Mouse (Mus musculus) kidney, adult 2 months (tissue): ENCODE results near the gene Rpf1. TPM values are rescaled to one million over a fixed set of nuclear protein-coding genes. Genes with fewer than 3 reads are reported as not detected.

ENCODE experiments used
- DNase-seq: peaks from one replicate; pipeline ENCODE4 v3.0.0; 2021
- H3K27ac ChIP-seq: fragments of 200-500 bp; 2 replicates; pipeline ENCODE4 v1.5.1; 2012; ENCODE audit warnings: low read depth, low read length, control low read depth, inconsistent platforms; ENCODE audit not compliant: insufficient read depth
- H3K27me3 ChIP-seq: fragments of 200-500 bp; replicated peaks from 2 replicates; pipeline ENCODE4 v1.6.1; 2012; ENCODE audit warnings: mild to moderate bottlenecking, moderate library complexity, low read length, inconsistent platforms; ENCODE audit not compliant: control insufficient read depth, insufficient read depth
- H3K36me3 ChIP-seq: fragments of 200-500 bp; 2 replicates; pipeline ENCODE4 v1.6.1; 2012; ENCODE audit warnings: mild to moderate bottlenecking, moderate library complexity, low read length, inconsistent platforms; ENCODE audit not compliant: control insufficient read depth, insufficient read depth
- H3K4me1 ChIP-seq: fragments of 200-500 bp; 2 replicates; pipeline ENCODE4 v1.6.1; 2011; ENCODE audit warnings: low read length; ENCODE audit not compliant: control insufficient read depth, insufficient read depth
- H3K4me3 ChIP-seq: fragments of 200-500 bp; 2 replicates; pipeline ENCODE4 v1.5.1; 2011; ENCODE audit warnings: mild to moderate bottlenecking, low read depth, low read length, control low read depth; ENCODE audit not compliant: insufficient read depth
- CTCF ChIP-seq: fragments of 200-500 bp; conservative IDR thresholded peaks from 2 replicates; pipeline ENCODE4 v1.5.1; 2011; ENCODE audit warnings: low read depth, mild to moderate bottlenecking, control low read depth, low read length, moderate library complexity, mixed read lengths; ENCODE audit not compliant: insufficient read depth, insufficient read length
- POLR2A ChIP-seq: fragments of 200-500 bp; IDR thresholded peaks from one replicate; pipeline ENCODE4 v1.6.1; 2011; ENCODE audit warnings: low read depth, low read length, control low read depth
- WGBS: fragments of 180-500 bp; shearing (Covaris S2); methylation state at CpG from one replicate; pipeline ENCODE4 v1.1.7; 2018; 5-methylcytosine and 5-hydroxymethylcytosine counted together
- polyA plus RNA-seq: library from polyadenylated mRNA; depleted of rRNA; stranded (reverse); fragments of >200 nt; gene quantifications from 2 replicates; pipeline ENCODE4 v1.2.3, GENCODE M21; 2012

Rpf1 gene
- polyA plus RNA-seq, 1 experiment = 13.6 TPM

DNA sequence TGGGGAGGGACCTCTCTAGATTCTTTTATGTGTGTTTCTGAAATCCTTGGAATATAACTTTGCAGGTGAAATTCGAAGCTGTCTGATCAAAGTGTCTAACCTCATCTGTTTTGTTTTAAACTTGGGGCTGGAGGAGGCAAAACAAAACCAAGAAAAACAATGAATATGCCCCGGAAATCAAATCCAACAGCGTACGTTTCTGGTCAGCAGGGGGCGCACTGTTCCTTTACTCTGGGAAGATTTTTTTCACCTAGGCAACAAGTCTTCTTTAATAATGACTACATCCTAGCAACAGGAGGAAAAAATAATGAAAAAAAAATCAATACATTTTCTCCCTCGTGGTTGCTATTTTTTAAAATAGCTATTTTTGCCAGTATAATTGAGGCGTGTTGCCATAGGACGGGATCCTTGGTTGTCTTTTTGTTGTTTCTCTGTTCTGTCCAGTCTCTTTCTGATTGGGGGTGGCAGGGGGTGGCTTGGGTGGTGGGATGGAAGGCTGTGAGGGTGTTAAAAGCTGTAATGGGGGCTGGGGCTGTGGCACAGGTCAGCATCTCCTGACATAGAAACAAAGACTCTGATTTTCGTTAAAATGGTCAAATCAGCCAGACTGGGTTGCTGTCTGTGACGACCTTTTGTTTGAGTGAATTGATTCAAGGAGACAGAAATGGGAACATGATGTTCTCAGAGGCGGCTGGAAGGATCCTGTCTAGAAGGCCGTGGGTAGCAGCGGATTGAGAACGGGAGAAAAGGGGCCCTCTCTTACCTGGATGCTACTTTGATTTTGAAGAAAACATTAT is 43.2 kb upstream of the Rpf1 start:
- WGBS = 38% methylated on average over 14 of the region's 14 CpGs
- Histone ChIP-seq H3K4me3 (no peak overlapping the region), H3K27ac (no peak overlapping the region), H3K27me3 (no peaks in the 10 kb centered on the region), H3K36me3 (no peaks in the 10 kb centered on the region), H3K4me1 (no peaks in the 10 kb centered on the region)
- TF ChIP-seq CTCF (peak; percentile 64), POLR2A (no peak)
- DNase-seq = peak; percentile 65

DNA sequence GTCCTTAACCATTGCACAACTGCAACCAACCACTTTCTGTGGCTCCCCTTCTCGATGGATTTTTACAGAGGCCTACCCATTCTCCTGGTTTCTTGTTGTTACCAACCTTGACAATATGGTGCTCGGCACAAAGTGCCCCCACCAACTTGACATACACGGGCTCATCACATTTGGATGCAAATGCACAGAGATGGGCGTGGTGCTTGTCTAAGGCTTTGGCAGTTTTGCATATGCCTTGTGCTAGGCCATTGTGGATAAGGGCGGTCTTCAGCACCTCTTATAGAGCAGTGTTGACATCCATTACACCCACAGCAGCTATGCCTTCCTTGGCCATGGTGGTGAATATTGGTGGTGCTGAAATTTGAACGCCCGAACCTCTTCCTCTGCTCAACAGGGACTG is 41.7 kb upstream of the Rpf1 start:
- no peak for DNase-seq
- Histone ChIP-seq H3K27me3 (no peaks in the 10 kb centered on the region), H3K4me3 (no peak overlapping the region), H3K36me3 (no peaks in the 10 kb centered on the region), H3K27ac (no peak overlapping the region), H3K4me1 (no peaks in the 10 kb centered on the region)
- TF ChIP-seq POLR2A (no peak), CTCF (no peak)
- WGBS = 91% methylated on average over 7 of the region's 7 CpGs

DNA sequence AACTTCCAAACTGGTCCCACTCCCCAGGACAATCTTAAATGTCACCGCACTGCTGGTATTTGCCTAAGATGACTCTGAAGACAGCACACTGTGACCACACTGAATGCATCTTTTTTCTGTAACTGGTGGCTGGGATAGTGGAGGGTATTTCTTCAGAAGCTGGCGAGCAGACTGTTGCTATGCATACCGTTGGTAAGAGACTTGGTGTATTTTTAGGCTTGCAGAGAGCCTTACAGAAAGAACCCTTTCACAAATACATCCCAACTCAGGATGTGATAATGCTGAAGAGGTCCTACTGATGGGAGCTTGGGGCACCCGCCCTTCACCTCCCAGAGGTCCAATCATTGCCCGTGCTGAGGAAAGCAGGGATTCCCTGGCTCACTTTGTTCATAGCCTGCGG is 36.3 kb upstream of the Rpf1 start:
- H3K4me3 ChIP-seq = no peak overlapping the region

DNA sequence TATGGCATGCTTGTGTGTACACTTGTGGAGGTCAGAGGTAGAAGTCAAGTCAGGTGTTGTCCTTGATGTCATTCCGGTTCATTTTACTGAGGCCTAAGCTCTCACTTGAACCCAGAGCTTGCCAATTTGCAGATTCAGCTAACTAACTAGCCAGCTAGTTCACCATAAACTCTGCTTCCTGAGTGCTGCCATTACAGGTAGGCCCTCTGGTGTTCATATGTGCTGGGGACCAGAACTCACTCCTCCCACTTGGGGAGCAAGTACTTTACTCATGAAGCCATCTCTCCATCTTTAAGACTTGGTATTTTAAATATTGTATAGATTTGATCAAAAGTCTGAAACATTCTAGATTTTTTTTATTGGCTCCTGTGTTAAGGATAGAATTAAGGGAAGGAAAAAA is 35.3 kb upstream of the Rpf1 start:
- Histone ChIP-seq H3K36me3 (no peaks in the 10 kb centered on the region), H3K4me3 (no peak overlapping the region), H3K4me1 (no peaks in the 10 kb centered on the region), H3K27ac (no peak overlapping the region), H3K27me3 (no peaks in the 10 kb centered on the region)
- TF ChIP-seq CTCF (0 out of 2 replicates have a peak, but pooled peaks have one; percentile 16), POLR2A (no peak)
- no peak for DNase-seq
- WGBS = 89% methylated on average over 1 of the region's 1 CpGs

More for the DNA sequence above, 36.3 kb upstream of the Rpf1 start:
- Histone ChIP-seq H3K4me1 (no peaks in the 10 kb centered on the region), H3K27ac (no peak overlapping the region), H3K27me3 (no peaks in the 10 kb centered on the region), H3K36me3 (no peaks in the 10 kb centered on the region)
- TF ChIP-seq CTCF (no peak), POLR2A (no peak)
- DNase-seq = no peak
- 87% methylated on average over 6 of the region's 6 CpGs for WGBS

DNA sequence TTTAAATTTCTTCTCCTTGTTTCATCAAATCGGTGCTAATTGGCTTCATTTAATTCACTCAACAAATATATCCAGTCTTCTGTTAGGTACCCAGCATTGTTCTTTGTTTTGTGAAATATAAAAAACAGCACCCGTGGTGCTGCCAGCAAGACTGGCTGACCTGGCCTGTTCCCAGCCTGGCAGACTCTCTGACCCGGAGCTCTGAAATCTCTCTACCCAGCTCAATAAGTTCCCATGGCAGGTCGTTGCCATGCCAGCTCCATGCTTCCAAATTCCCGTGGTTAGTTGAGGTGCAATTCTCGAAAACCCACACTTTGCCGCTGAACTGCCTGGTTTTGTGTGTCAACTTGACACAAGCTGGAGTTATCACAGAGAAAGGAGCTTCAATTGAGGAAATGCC is 33.6 kb upstream of the Rpf1 start:
- Histone ChIP-seq H3K27me3 (no peaks in the 10 kb centered on the region), H3K36me3 (no peaks in the 10 kb centered on the region), H3K4me1 (no peaks in the 10 kb centered on the region), H3K27ac (no peak overlapping the region), H3K4me3 (no peak overlapping the region)
- 86% methylated on average over 7 of the region's 7 CpGs for WGBS
- TF ChIP-seq CTCF (no peak), POLR2A (no peak)
- DNase-seq = no peak

DNA sequence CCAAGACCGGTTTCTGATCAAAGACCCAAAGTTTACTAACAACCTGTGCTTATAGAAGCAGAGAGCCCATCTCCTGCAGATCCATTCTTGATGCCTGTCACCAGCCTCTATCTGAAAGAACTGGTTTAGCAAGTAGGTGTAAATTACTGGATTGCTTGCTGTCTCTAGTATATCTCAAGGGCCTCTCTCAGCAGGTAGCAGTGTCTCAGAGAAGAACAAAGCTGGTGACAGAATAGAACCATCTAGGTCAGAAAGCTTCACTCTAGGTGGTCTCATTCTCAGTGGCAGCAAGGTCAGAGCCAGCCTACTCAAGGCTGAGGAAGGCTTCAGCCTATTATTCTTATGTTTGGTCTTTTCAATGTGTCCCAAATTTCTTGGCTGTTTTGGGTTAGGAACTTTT is 22.4 kb upstream of the Rpf1 start:
- no peaks in the 10 kb centered on the region; the same call in 1 of the 2 replicates for H3K4me1 ChIP-seq
- H3K27ac ChIP-seq = no peak overlapping the region
- no peak for DNase-seq
- H3K4me3 ChIP-seq = no peak overlapping the region
- no peaks in the 10 kb centered on the region for H3K36me3 ChIP-seq
- TF ChIP-seq CTCF = no peak
- no peak for TF ChIP-seq POLR2A
- WGBS = 30% methylated on average over 1 of the region's 1 CpGs
- H3K27me3 ChIP-seq = no peaks in the 10 kb centered on the region

DNA sequence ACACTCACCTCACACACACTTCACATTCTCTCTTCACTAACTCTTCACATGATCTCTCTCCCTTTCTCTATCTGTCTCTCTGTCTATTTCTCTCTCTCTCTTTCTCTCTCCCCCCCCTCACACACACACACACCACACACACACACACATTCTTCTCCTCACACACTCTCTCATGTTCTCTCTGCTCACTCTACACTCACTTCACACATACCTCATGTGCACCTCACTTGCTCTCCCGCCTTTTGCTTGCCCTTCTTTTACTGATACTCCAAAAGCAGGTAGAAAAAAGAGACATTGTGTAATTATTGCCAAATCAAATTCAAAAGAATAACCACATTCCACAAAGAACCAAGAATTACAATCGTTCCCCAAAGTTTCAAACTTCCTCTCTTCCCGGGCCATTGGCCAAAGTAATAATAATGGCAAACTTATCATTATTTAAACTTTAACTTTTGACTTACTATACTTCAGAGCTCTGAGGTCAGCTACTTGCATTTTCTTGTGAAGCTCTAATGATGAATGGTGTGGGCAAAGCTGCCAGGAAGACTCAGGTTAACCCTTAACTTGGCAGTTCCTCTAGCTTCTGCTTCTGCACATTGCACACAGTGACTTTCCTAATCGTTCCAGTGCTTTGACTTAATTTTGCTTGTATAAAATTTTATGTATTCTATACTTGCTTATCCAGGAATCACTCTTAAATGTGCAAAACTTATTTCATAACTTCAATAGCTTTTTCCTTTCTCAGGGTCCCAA is 19.5 kb upstream of the Rpf1 start:
- H3K4me3 ChIP-seq = no peak overlapping the region
- 22% methylated on average over 4 of the region's 4 CpGs for WGBS
- H3K36me3 ChIP-seq = no peaks in the 10 kb centered on the region
- no peaks in the 10 kb centered on the region; the same call in 1 of the 2 replicates for H3K4me1 ChIP-seq
- TF ChIP-seq POLR2A (no peak), CTCF (no peak)
- DNase-seq = peak; percentile 75
- no peaks in the 10 kb centered on the region for H3K27me3 ChIP-seq
- no peak overlapping the region for H3K27ac ChIP-seq
